Mouse (Mus musculus) lung, embryonic 14.5 days (tissue): Measurements from ENCODE around the gene Tex2. TPM values are rescaled to one million over a fixed set of nuclear protein-coding genes. Genes with fewer than 3 reads are reported as not detected.
"Not testable (repeated sequence)": the region's sequence is repeated elsewhere in the genome, so short reads cannot be mapped to it uniquely, and the experiment has no call there.

ENCODE experiments used
- ATAC-seq: fragments of 200-750 bp; cut with Nextera tagmentation; 2 replicates; pipeline ENCODE4 v1.8.0; 2017; ENCODE audit warnings: mild to moderate bottlenecking, moderate TSS enrichment, moderate library complexity; ENCODE audit not compliant: insufficient read depth
- DNase-seq: peaks from one replicate; pipeline ENCODE4 v3.0.0-alpha.2; 2015
- H3K27ac ChIP-seq: fragments of 300-500 bp; sonication (generic); 2 replicates; pipeline ENCODE4 v1.5.1; 2014; ENCODE audit warnings: low read depth, mild to moderate bottlenecking, moderate library complexity
- H3K27me3 ChIP-seq: fragments of 300-500 bp; sonication (generic); 2 replicates; pipeline ENCODE4 v1.6.1; 2014; ENCODE audit warnings: low read length, control low read depth; ENCODE audit not compliant: insufficient read depth
- H3K36me3 ChIP-seq: fragments of 300-500 bp; sonication (generic); 2 replicates; pipeline ENCODE4 v1.6.1; 2014; ENCODE audit warnings: control low read depth; ENCODE audit not compliant: insufficient read depth
- H3K4me1 ChIP-seq: fragments of 300-500 bp; sonication (generic); 2 replicates; pipeline ENCODE4 v1.6.1; 2014; ENCODE audit warnings: antibody characterized with exemption, control low read depth; ENCODE audit not compliant: insufficient read depth
- H3K4me2 ChIP-seq: fragments of 300-500 bp; sonication (generic); 2 replicates; pipeline ENCODE4 v1.6.1; 2014; ENCODE audit warnings: mild to moderate bottlenecking
- H3K4me3 ChIP-seq: fragments of 300-500 bp; sonication (generic); 2 replicates; pipeline ENCODE4 v1.5.1; 2014; ENCODE audit warnings: low read depth, low read length
- H3K9ac ChIP-seq: fragments of 300-500 bp; sonication (generic); 2 replicates; pipeline ENCODE4 v1.6.1; 2014
- H3K9me3 ChIP-seq: fragments of 300-500 bp; sonication (generic); 2 replicates; pipeline ENCODE4 v1.6.1; 2016; ENCODE audit warnings: low read depth, low read length, control low read depth
- CTCF ChIP-seq: IDR thresholded peaks from 2 replicates; pipeline ENCODE4 v1.5.1; 2016; ENCODE audit warnings: antibody characterized with exemption, low read depth
- WGBS: fragments of 180-500 bp; shearing (Covaris S2); extraction: QIAGEN DNeasy Blood & Tissue Kit; methylation state at CpG from one replicate; pipeline ENCODE4 v1.1.7; 2014; 5-methylcytosine and 5-hydroxymethylcytosine counted together
- polyA plus RNA-seq: library from polyadenylated mRNA; unstranded; fragments of >200 nt; fragmentation: Nextera tagmentation; extraction: Ambion mirVana; gene quantifications from 2 replicates; pipeline ENCODE4 v1.2.1, GENCODE M21; 2014

Gene Tex2
- polyA plus RNA-seq, 1 experiment from 2014 or later = 10.9 TPM

- Histone ChIP-seq H3K4me2 (no peak overlapping the region), H3K9ac (no peak overlapping the region), H3K27ac (no peak overlapping the region), H3K27me3 (no peaks in the 10 kb centered on the region), H3K9me3 (no peaks in the 10 kb centered on the region), H3K4me3 (no peak overlapping the region), H3K4me1 (0 out of 2 replicates have a peak, but pooled peaks cover 8% of the 10 kb centered on the region), H3K36me3 (no peaks in the 10 kb centered on the region)
- no peak for TF ChIP-seq CTCF
- WGBS = 21% methylated on average over 8 of the region's 8 CpGs
- no peak for ATAC-seq
- DNase-seq = no peak
Measured at GRCm38 (mm10) chr11:106588781-106589180, 24.4 kb downstream of the Tex2 start.

GRCm38 (mm10) chr11:106587786-106588519, 25.3 kb downstream of the Tex2 start:
- H3K27me3 ChIP-seq = no peaks in the 10 kb centered on the region
- H3K9ac ChIP-seq = no peak overlapping the region
- ATAC-seq = no peak
- 58% methylated on average over 10 of the region's 10 CpGs for WGBS
- TF ChIP-seq CTCF = no peak
- no peaks in the 10 kb centered on the region for H3K36me3 ChIP-seq
- 0 out of 2 replicates have a peak, but pooled peaks cover 10% of the 10 kb centered on the region for H3K4me1 ChIP-seq
- H3K9me3 ChIP-seq = no peaks in the 10 kb centered on the region
- no peak for DNase-seq
- H3K4me3 ChIP-seq = no peak overlapping the region
- H3K4me2 ChIP-seq = no peak overlapping the region
- H3K27ac ChIP-seq = no peak overlapping the region

- H3K9ac ChIP-seq = no peak overlapping the region
- WGBS = 100% methylated on average over 1 of the region's 1 CpGs
- no peak for DNase-seq
Measured at GRCm38 (mm10) chr11:106583801-106584200, 29.4 kb downstream of the Tex2 start.

GRCm38 (mm10) chr11:106581357-106581756, 31.9 kb downstream of the Tex2 start:
- no peak overlapping the region for H3K4me2 ChIP-seq
- no peaks in the 10 kb centered on the region for H3K9me3 ChIP-seq
- H3K4me3 ChIP-seq = no peak overlapping the region
- ATAC-seq = no peak
- no peaks in the 10 kb centered on the region for H3K36me3 ChIP-seq
- TF ChIP-seq CTCF = no peak
- 0 out of 2 replicates have a peak, but pooled peaks cover 2% of the 10 kb centered on the region for H3K4me1 ChIP-seq
- no peak for DNase-seq
- H3K27ac ChIP-seq = no peak overlapping the region
- H3K9ac ChIP-seq = no peak overlapping the region
- 90% methylated on average over 10 of the region's 10 CpGs for WGBS
- no peaks in the 10 kb centered on the region for H3K27me3 ChIP-seq

More at GRCm38 (mm10) chr11:106583801-106584200, 29.4 kb downstream of the Tex2 start:
- H3K9me3 ChIP-seq = no peaks in the 10 kb centered on the region
- no peaks in the 10 kb centered on the region for H3K36me3 ChIP-seq
- no peak for TF ChIP-seq CTCF
- no peak overlapping the region for H3K27ac ChIP-seq
- no peak overlapping the region for H3K4me3 ChIP-seq
- ATAC-seq = no peak
- H3K4me2 ChIP-seq = no peak overlapping the region
- H3K27me3 ChIP-seq = no peaks in the 10 kb centered on the region
- 0 out of 2 replicates have a peak, but pooled peaks cover 2% of the 10 kb centered on the region for H3K4me1 ChIP-seq

- DNase-seq = no peak
- H3K27me3 ChIP-seq = no peaks in the 10 kb centered on the region
Measured at GRCm38 (mm10) chr11:106580468-106580867, 32.8 kb downstream of the Tex2 start.

GRCm38 (mm10) chr11:106579957-106580356, 33.3 kb downstream of the Tex2 start:
- WGBS = 41% methylated on average over 5 of the region's 5 CpGs
- Histone ChIP-seq H3K9ac (no peak overlapping the region), H3K36me3 (no peaks in the 10 kb centered on the region), H3K4me3 (no peak overlapping the region), H3K9me3 (no peaks in the 10 kb centered on the region), H3K27me3 (no peaks in the 10 kb centered on the region), H3K4me2 (no peak overlapping the region), H3K27ac (no peak overlapping the region), H3K4me1 (0 out of 2 replicates have a peak, but pooled peaks cover 2% of the 10 kb centered on the region)
- ATAC-seq (no peak), DNase-seq (no peak)
- TF ChIP-seq CTCF = no peak

More at GRCm38 (mm10) chr11:106580468-106580867, 32.8 kb downstream of the Tex2 start:
- Histone ChIP-seq H3K9me3 (no peaks in the 10 kb centered on the region), H3K4me1 (0 out of 2 replicates have a peak, but pooled peaks cover 2% of the 10 kb centered on the region), H3K27ac (no peak overlapping the region), H3K4me2 (no peak overlapping the region), H3K36me3 (no peaks in the 10 kb centered on the region), H3K4me3 (no peak overlapping the region), H3K9ac (no peak overlapping the region)
- ATAC-seq = no peak
- 83% methylated on average over 8 of the region's 8 CpGs for WGBS
- TF ChIP-seq CTCF = no peak

GRCm38 (mm10) chr11:106579146-106579545, 34.1 kb downstream of the Tex2 start:
- Histone ChIP-seq H3K4me1 (0 out of 2 replicates have a peak, but pooled peaks cover 2% of the 10 kb centered on the region), H3K36me3 (no peaks in the 10 kb centered on the region), H3K9me3 (no peaks in the 10 kb centered on the region), H3K27ac (no peak overlapping the region), H3K9ac (no peak overlapping the region), H3K27me3 (no peaks in the 10 kb centered on the region), H3K4me3 (no peak overlapping the region), H3K4me2 (no peak overlapping the region)
- WGBS = 74% methylated on average over 2 of the region's 2 CpGs
- no peak for DNase-seq
- no peak for ATAC-seq
- TF ChIP-seq CTCF = no peak

- H3K27ac ChIP-seq, H3K36me3 ChIP-seq, ATAC-seq, H3K9ac ChIP-seq, DNase-seq, H3K4me3 ChIP-seq, H3K4me2 ChIP-seq, H3K27me3 ChIP-seq, H3K9me3 ChIP-seq, H3K4me1 ChIP-seq: not testable (repeated sequence)
- 87% methylated on average over 10 of the region's 10 CpGs for WGBS
Measured at GRCm38 (mm10) chr11:106577624-106578355, 35.4 kb downstream of the Tex2 start.
